Mouse (Mus musculus): ENCODE results near the gene Acad11.

DNA sequence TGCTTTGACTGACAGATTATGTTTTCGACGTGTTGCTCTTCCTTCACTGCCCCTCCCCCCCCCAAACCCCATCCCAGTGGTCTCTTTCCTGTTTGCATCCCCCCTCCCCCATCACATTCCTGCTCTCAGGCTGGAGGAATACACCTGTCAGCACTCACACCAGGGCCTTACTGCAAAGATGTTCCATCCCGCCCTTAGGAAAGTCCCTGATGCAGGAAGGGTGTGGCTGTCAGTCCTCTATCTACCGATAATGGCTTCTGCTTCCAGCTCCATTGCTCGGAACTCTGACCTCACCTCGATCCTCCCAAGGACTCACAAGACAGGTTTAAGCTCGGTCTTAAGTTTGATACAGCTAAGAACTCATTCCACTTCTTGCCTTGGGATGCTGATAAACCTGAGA is 83.5 kb downstream of the Acad11 start:
- TF ChIP-seq POLR2A (IDR thresholded peaks at IDR 0.05; ENCODE audit: low read depth, low read length): no peak
- no peak for TF ChIP-seq CTCF (conservative IDR thresholded peaks at IDR 0.05; ENCODE audit: insufficient read depth, insufficient read length, low read depth, low read length)
